Comparison of ENCODE assay signal across 10 mouse cellular contexts in the genomic region with DNA sequence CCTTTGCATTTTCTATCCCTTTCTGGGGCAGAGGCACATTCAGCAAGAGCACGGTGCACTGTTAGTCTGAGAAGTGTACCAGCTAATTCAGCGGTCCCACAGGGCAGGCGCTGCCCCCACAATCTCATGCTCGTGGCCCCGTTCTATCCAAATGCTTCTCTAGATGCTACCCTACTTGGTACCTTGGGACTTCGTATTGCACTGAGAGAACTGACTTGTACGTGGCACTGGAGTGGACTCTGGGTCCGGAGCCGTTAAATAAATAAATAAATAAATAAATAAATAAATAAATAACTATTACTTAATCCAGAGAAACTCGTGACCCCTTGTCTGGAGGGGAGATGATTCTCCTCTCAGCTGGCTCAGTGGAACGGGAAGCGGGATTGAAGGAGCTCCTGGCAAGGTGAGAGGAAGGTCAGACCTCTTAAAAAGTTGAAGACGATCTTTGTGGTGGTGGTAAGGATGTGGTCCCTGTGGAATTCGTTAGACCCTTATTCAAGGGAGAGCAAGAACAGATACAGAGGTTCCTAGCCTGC. TPM values are rescaled to one million over a fixed set of nuclear protein-coding genes. Genes with fewer than 3 reads are reported as not detected.
DNase-seq lines count a peak whose midpoint lies in the region; ATAC-seq and TF ChIP-seq lines count a peak whose summit lies in the region.
"Had no signal": no experiment of that assay in that cellular context is flagged by ENCODE, and none has a peak within 500 bp of the region (broad histone marks: within the 10 kb centered on the region; RNA-seq: fewer than 3 reads in every experiment).

No protein-coding gene starts in this region.

- no peaks in the 10 kb centered on the region for H3K9me3 ChIP-seq in intestine, postnatal 0 days (ENCODE audit: control insufficient read depth)
- H3K9me3 ChIP-seq in stomach, embryonic 15.5 days: no peaks in the 10 kb centered on the region

- H3K9ac ChIP-seq in intestine, postnatal 0 days (ENCODE audit: low read depth, low read length): peak overlapping the region; percentile 35
- no peak overlapping the region for H3K9ac ChIP-seq in stomach, embryonic 15.5 days

- peak overlapping the region; percentile 67 for H3K4me2 ChIP-seq in intestine, postnatal 0 days (replicated peaks; ENCODE audit: low read depth)
- peak overlapping the region; percentile 77; the same call in 1 of the 2 replicates for H3K4me2 ChIP-seq in stomach, embryonic 15.5 days

- no peak for TF ChIP-seq CTCF in layer of hippocampus, adult 2 months (conservative IDR thresholded peaks at IDR 0.05)
- TF ChIP-seq CTCF in intestine, postnatal 0 days (IDR thresholded peaks at IDR 0.05; ENCODE audit: low read depth): no peak

- no peaks in the 10 kb centered on the region for H3K36me3 ChIP-seq in intestine, postnatal 0 days (ENCODE audit: control insufficient read depth, insufficient read depth)
- H3K36me3 ChIP-seq in stomach, embryonic 15.5 days: no peaks in the 10 kb centered on the region

- no peaks in the 10 kb centered on the region for H3K4me1 ChIP-seq in intestine, postnatal 0 days (replicated peaks; ENCODE audit: control insufficient read depth, insufficient read depth, low read length)
- peaks cover 8% of the 10 kb centered on the region; the same call in 1 of the 2 replicates for H3K4me1 ChIP-seq in stomach, embryonic 15.5 days

- WGBS in intestine, postnatal 0 days: 44% methylated on average over 14 of the region's 14 CpGs
- WGBS in stomach, embryonic 15.5 days: 33% methylated on average over 14 of the region's 14 CpGs

- H3K27ac ChIP-seq in layer of hippocampus, adult 2 months: no peak overlapping the region
- peak overlapping the region; percentile 70; the same call in 1 of the 2 replicates for H3K27ac ChIP-seq in intestine, postnatal 0 days (ENCODE audit: low read depth, low read length)
- H3K27ac ChIP-seq in stomach, embryonic 15.5 days: no peak overlapping the region

- H3K27me3 ChIP-seq in intestine, postnatal 0 days (replicated peaks; ENCODE audit: control insufficient read depth, insufficient read depth, low read length): peaks cover 8% of the 10 kb centered on the region
- H3K27me3 ChIP-seq in stomach, embryonic 15.5 days (replicated peaks): peaks cover 38% of the 10 kb centered on the region

- 0 out of 2 replicates have a peak, but pooled peaks have one; percentile 20 for ATAC-seq in frontal cortex, adult (ENCODE audit: low TSS enrichment)
- no peak for ATAC-seq in intestine, postnatal 0 days
- no peak for ATAC-seq in stomach, embryonic 15.5 days (ENCODE audit: insufficient read depth, low FRiP score, low read depth)
- no peak for ATAC-seq in activated CD4-positive, CD25-positive, alpha-beta regulatory T cell, adult 4 months
- no peak for ATAC-seq in monocyte, adult 5-6 weeks (replicated peaks; ENCODE audit: insufficient number of reproducible peaks, low FRiP score, low TSS enrichment, poor library complexity, severe bottlenecking)

- DNase-seq in frontal cortex, adult 2 months (ENCODE audit: extremely low spot score in 1 of 2, low spot score in 1 of 2): no peak
- DNase-seq in layer of hippocampus, adult 2 months (ENCODE audit: low spot score in 2 of 2): no peak
- no peak for DNase-seq in layer of hippocampus, postnatal 25 days (ENCODE audit: extremely low spot score in 1 of 2, low spot score in 1 of 2)

- peak overlapping the region; percentile 51 for H3K4me3 ChIP-seq in layer of hippocampus, adult 2 months
- H3K4me3 ChIP-seq in intestine, postnatal 0 days (ENCODE audit: low read depth, low read length): peak overlapping the region; percentile 46
- H3K4me3 ChIP-seq in stomach, embryonic 15.5 days (replicated peaks): peak overlapping the region; percentile 33; the same call in 1 of the 2 replicates

RNA-seq across cellular contexts. Expression of gene Slc9a3, which starts 0.6 kb away (rescaled TPM):
- 0.61 and 0.84 TPM in 2 replicates for polyA plus RNA-seq in frontal cortex, adult 2 months (2012; rRNA removed)
- 1 to 10 TPM; 2.3 TPM for total RNA-seq in layer of hippocampus, adult 2 months (2021)
- total RNA-seq in layer of hippocampus, postnatal 25 days (2021): 1 to 10 TPM; 1.1 to 1.5 TPM
- polyA plus RNA-seq in intestine, postnatal 0 days (2015; fragmentation: Nextera tagmentation; extraction: Ambion mirVana): 21.9 and 25.3 TPM in 2 replicates
- 0.55 and 1.1 TPM in 2 replicates for polyA plus RNA-seq in stomach, embryonic 15.5 days (2015; fragmentation: Nextera tagmentation; extraction: Ambion mirVana)
- not detected for polyA plus RNA-seq in activated CD4-positive, CD25-positive, alpha-beta regulatory T cell, adult 4 months (2017; shearing (Covaris generic))
- not detected in 3 replicates for total RNA-seq in monocyte, adult 5-6 weeks (2017)
- total RNA-seq: neutrophil, adult 5-6 weeks had no signal
- polyA plus RNA-seq: lung, postnatal 0 days had no signal

RNA-seq across cellular contexts. Expression of gene Cep72, which starts 59.8 kb away (rescaled TPM):
- polyA plus RNA-seq in frontal cortex, adult 2 months (2012; rRNA removed): 1.6 and 1.9 TPM in 2 replicates
- 1 to 10 TPM in 1 of 2 experiments, under 1 TPM in 1; 0.87 to 2.7 TPM for total RNA-seq in layer of hippocampus, adult 2 months (2021)
- total RNA-seq in layer of hippocampus, postnatal 25 days (2021): 1 to 10 TPM; 2.1 to 2.8 TPM
- polyA plus RNA-seq in intestine, postnatal 0 days (2015; fragmentation: Nextera tagmentation; extraction: Ambion mirVana): 4.1 and 6.5 TPM in 2 replicates
- polyA plus RNA-seq in stomach, embryonic 15.5 days (2015; fragmentation: Nextera tagmentation; extraction: Ambion mirVana): 11.1 and 11.2 TPM in 2 replicates
- polyA plus RNA-seq in activated CD4-positive, CD25-positive, alpha-beta regulatory T cell, adult 4 months (2017; shearing (Covaris generic)): 1 to 10 TPM; 5.0 to 9.5 TPM
- total RNA-seq in monocyte, adult 5-6 weeks (2017): 1.5 to 3.5 TPM (median 2.3 TPM) in 3 replicates

Comparison
In these comparisons a context has a peak if more than half of its experiments do, and no peak if none do; other contexts are left out.
1. RNA of gene Slc9a3, which starts 0.6 kb away (polyA plus RNA-seq): 21.9 to 25.3 TPM in intestine, postnatal 0 days; 0.61 to 0.84 TPM in frontal cortex, adult 2 months, 0.55 to 1.1 TPM in stomach, embryonic 15.5 days and not detected in activated CD4-positive, CD25-positive, alpha-beta regulatory T cell, adult 4 months; every median in the first group is over 10 times any median in the second.
2. Peak in every context shown above with its lines, with median percentiles within 50 percentile points of each other: H3K4me3 ChIP-seq.